Mouse (Mus musculus): ENCODE measurements at regions not wholly inside any gene's neighbourhood (a gene's known extent, or its start where the extent isn't known, plus 50 kb on each side); places are given as distances from the start of the nearest gene placed in this dataset.
A peak's percentile ranks its signal among the peaks of the same experiment; 100 is the strongest.

- peak; percentile 21; the same call in 1 of the 2 replicates for ATAC-seq (ENCODE audit: borderline replicate concordance, extremely low read depth, low FRiP score, low TSS enrichment)
- peak overlapping the region; percentile 11; the same call in 1 of the 2 replicates for H3K4me2 ChIP-seq
- H3K4me1 ChIP-seq, result peaks cover 10% of the 10 kb centered on the region; the same call in 1 of the 2 replicates
Observed at GRCm38 (mm10) chr13:107923129-107924114, 120.8 kb upstream of the Smim15 start.

GRCm38 (mm10) chr13:107919403-107919802 lies 124.8 kb upstream of the Smim15 start:
- no peak for ATAC-seq (ENCODE audit: borderline replicate concordance, extremely low read depth, low FRiP score, low TSS enrichment)
- no peak overlapping the region for H3K9ac ChIP-seq
- no peak overlapping the region for H3K4me3 ChIP-seq
- peaks cover 10% of the 10 kb centered on the region; the same call in 1 of the 2 replicates for H3K4me1 ChIP-seq
- no peak overlapping the region for H3K4me2 ChIP-seq
- no peak overlapping the region for H3K27ac ChIP-seq
- no peaks in the 10 kb centered on the region for H3K27me3 ChIP-seq
- no peaks in the 10 kb centered on the region for H3K36me3 ChIP-seq
- no peaks in the 10 kb centered on the region for H3K9me3 ChIP-seq
- 90% methylated on average over 3 of the region's 3 CpGs for WGBS

More at GRCm38 (mm10) chr13:107923129-107924114, 120.8 kb upstream of the Smim15 start:
- Histone ChIP-seq H3K27ac (peak overlapping the region; percentile 29; the same call in 1 of the 2 replicates), H3K36me3 (no peaks in the 10 kb centered on the region), H3K4me3 (no peak overlapping the region), H3K9ac (no peak overlapping the region), H3K9me3 (no peaks in the 10 kb centered on the region), H3K27me3 (no peaks in the 10 kb centered on the region)
- 43% methylated on average over 19 of the region's 19 CpGs for WGBS

GRCm38 (mm10) chr13:107918478-107918877 lies 125.8 kb upstream of the Smim15 start:
- Histone ChIP-seq H3K27ac (no peak overlapping the region), H3K4me3 (no peak overlapping the region), H3K36me3 (no peaks in the 10 kb centered on the region), H3K4me2 (no peak overlapping the region), H3K9me3 (no peaks in the 10 kb centered on the region), H3K4me1 (peaks cover 6% of the 10 kb centered on the region; the same call in 1 of the 2 replicates), H3K9ac (no peak overlapping the region), H3K27me3 (no peaks in the 10 kb centered on the region)
- 78% methylated on average over 7 of the region's 7 CpGs for WGBS
- ATAC-seq (ENCODE audit: borderline replicate concordance, extremely low read depth, low FRiP score, low TSS enrichment), result no peak

GRCm38 (mm10) chr13:107918065-107918464 lies 126.2 kb upstream of the Smim15 start:
- Histone ChIP-seq H3K4me1 (peaks cover 2% of the 10 kb centered on the region; the same call in 1 of the 2 replicates), H3K27ac (no peak overlapping the region)
- ATAC-seq (ENCODE audit: borderline replicate concordance, extremely low read depth, low FRiP score, low TSS enrichment), result no peak

GRCm38 (mm10) chr13:107917564-107917963 lies 126.7 kb upstream of the Smim15 start:
- no peaks in the 10 kb centered on the region for H3K9me3 ChIP-seq
- no peak for ATAC-seq (ENCODE audit: borderline replicate concordance, extremely low read depth, low FRiP score, low TSS enrichment)
- no peaks in the 10 kb centered on the region for H3K4me1 ChIP-seq
- no peak overlapping the region for H3K9ac ChIP-seq
- H3K27me3 ChIP-seq, result no peaks in the 10 kb centered on the region
- no peak overlapping the region for H3K4me2 ChIP-seq
- no peak overlapping the region for H3K27ac ChIP-seq
- no peak overlapping the region for H3K4me3 ChIP-seq
- 94% methylated on average over 3 of the region's 3 CpGs for WGBS
- no peaks in the 10 kb centered on the region for H3K36me3 ChIP-seq

More at GRCm38 (mm10) chr13:107918065-107918464, 126.2 kb upstream of the Smim15 start:
- 86% methylated on average over 10 of the region's 10 CpGs for WGBS
- Histone ChIP-seq H3K27me3 (no peaks in the 10 kb centered on the region), H3K36me3 (no peaks in the 10 kb centered on the region), H3K4me3 (no peak overlapping the region), H3K9ac (no peak overlapping the region), H3K4me2 (no peak overlapping the region), H3K9me3 (no peaks in the 10 kb centered on the region)

GRCm38 (mm10) chr13:107910125-107910524 lies 134.1 kb upstream of the Smim15 start:
- Histone ChIP-seq H3K36me3 (no peaks in the 10 kb centered on the region), H3K4me2 (no peak overlapping the region; the same call in 1 of the 2 replicates), H3K27me3 (no peaks in the 10 kb centered on the region), H3K9me3 (no peaks in the 10 kb centered on the region), H3K4me1 (no peaks in the 10 kb centered on the region), H3K4me3 (no peak overlapping the region), H3K27ac (no peak overlapping the region), H3K9ac (no peak overlapping the region)
- no peak for ATAC-seq (ENCODE audit: borderline replicate concordance, extremely low read depth, low FRiP score, low TSS enrichment)
- 29% methylated on average over 7 of the region's 7 CpGs for WGBS

- no peaks in the 10 kb centered on the region for H3K27me3 ChIP-seq
- no peaks in the 10 kb centered on the region for H3K36me3 ChIP-seq
- no peaks in the 10 kb centered on the region for H3K9me3 ChIP-seq
- no peak overlapping the region for H3K27ac ChIP-seq
- no peak for ATAC-seq (ENCODE audit: borderline replicate concordance, extremely low read depth, low FRiP score, low TSS enrichment)
- no peaks in the 10 kb centered on the region for H3K4me1 ChIP-seq
- no peak overlapping the region for H3K4me3 ChIP-seq
- H3K4me2 ChIP-seq, result no peak overlapping the region
- no peak overlapping the region for H3K9ac ChIP-seq
- 80% methylated on average over 15 of the region's 15 CpGs for WGBS
Observed at GRCm38 (mm10) chr13:107909343-107910067, 134.7 kb upstream of the Smim15 start.

- Histone ChIP-seq H3K36me3 (no peaks in the 10 kb centered on the region), H3K9me3 (no peaks in the 10 kb centered on the region), H3K4me3 (no peak overlapping the region), H3K4me2 (no peak overlapping the region), H3K4me1 (peaks cover 3% of the 10 kb centered on the region; the same call in 1 of the 2 replicates), H3K27me3 (no peaks in the 10 kb centered on the region), H3K27ac (no peak overlapping the region), H3K9ac (no peak overlapping the region)
- WGBS, result 87% methylated on average over 5 of the region's 5 CpGs
- ATAC-seq (ENCODE audit: borderline replicate concordance, extremely low read depth, low FRiP score, low TSS enrichment), result no peak
Observed at GRCm38 (mm10) chr13:107907966-107908365, 136.3 kb upstream of the Smim15 start.

GRCm38 (mm10) chr13:107904851-107905250 lies 139.4 kb upstream of the Smim15 start:
- Histone ChIP-seq H3K9me3 (no peaks in the 10 kb centered on the region), H3K36me3 (no peaks in the 10 kb centered on the region), H3K4me1 (peaks cover 10% of the 10 kb centered on the region; the same call in 1 of the 2 replicates), H3K27ac (no peak overlapping the region), H3K4me2 (no peak overlapping the region), H3K27me3 (no peaks in the 10 kb centered on the region), H3K9ac (no peak overlapping the region), H3K4me3 (no peak overlapping the region)
- 94% methylated on average over 4 of the region's 4 CpGs for WGBS
- ATAC-seq (ENCODE audit: borderline replicate concordance, extremely low read depth, low FRiP score, low TSS enrichment), result no peak

- H3K27me3 ChIP-seq, result no peaks in the 10 kb centered on the region
- no peak overlapping the region for H3K9ac ChIP-seq
- no peak for ATAC-seq (ENCODE audit: borderline replicate concordance, extremely low read depth, low FRiP score, low TSS enrichment)
- no peaks in the 10 kb centered on the region for H3K9me3 ChIP-seq
- H3K36me3 ChIP-seq, result no peaks in the 10 kb centered on the region
- no peak overlapping the region for H3K4me2 ChIP-seq
- 69% methylated on average over 14 of the region's 14 CpGs for WGBS
- peak overlapping the region; percentile 18; the same call in 1 of the 2 replicates for H3K27ac ChIP-seq
- no peak overlapping the region for H3K4me3 ChIP-seq
- H3K4me1 ChIP-seq, result peaks cover 14% of the 10 kb centered on the region; the same call in 1 of the 2 replicates
Observed at GRCm38 (mm10) chr13:107904051-107904740, 140.1 kb upstream of the Smim15 start.

Measured in lung, embryonic 15.5 days (tissue).